Mouse (Mus musculus): ENCODE results near the gene Cpa2.

The Cpa2 gene

GRCm38 (mm10) chr6:30541009-30541799 is at the start of gene Cpa2:
Gene Cpa2, plus strand, starts transcription at chr6:30541582.
- TF ChIP-seq GATA4 (IDR thresholded peaks at IDR 0.05; ENCODE audit: insufficient replicate concordance, low read length): no peak

GRCm38 (mm10) chr6:30499049-30499448 is 42.3 kb upstream of the Cpa2 start:
- no peak for TF ChIP-seq GATA4 (IDR thresholded peaks at IDR 0.05; ENCODE audit: insufficient replicate concordance, low read length)

GRCm38 (mm10) chr6:30508824-30509223 is 32.6 kb upstream of the Cpa2 start:
- TF ChIP-seq GATA4 (IDR thresholded peaks at IDR 0.05; ENCODE audit: insufficient replicate concordance, low read length): no peak

- TF ChIP-seq GATA4 (IDR thresholded peaks at IDR 0.05; ENCODE audit: insufficient replicate concordance, low read length): peak; percentile 24; the same call in 1 of the 2 replicates
Measured at GRCm38 (mm10) chr6:30509265-30510239, 31.8 kb upstream of the Cpa2 start, which contains the start of the genes Tmem209 and Ssmem1. Gene Tmem209, minus strand, starts transcription at chr6:30509783. Gene Ssmem1, plus strand, starts transcription at chr6:30509849.

GRCm38 (mm10) chr6:30510291-30510690 is 31.1 kb upstream of the Cpa2 start:
- no peak for TF ChIP-seq GATA4 (IDR thresholded peaks at IDR 0.05; ENCODE audit: insufficient replicate concordance, low read length)

GRCm38 (mm10) chr6:30514242-30514641 is 27.1 kb upstream of the Cpa2 start:
- TF ChIP-seq GATA4 (IDR thresholded peaks at IDR 0.05; ENCODE audit: insufficient replicate concordance, low read length): no peak

- TF ChIP-seq GATA4 (IDR thresholded peaks at IDR 0.05; ENCODE audit: insufficient replicate concordance, low read length): no peak
Measured at GRCm38 (mm10) chr6:30520400-30520799, 21.0 kb upstream of the Cpa2 start.

GRCm38 (mm10) chr6:30525456-30526332 is 15.7 kb upstream of the Cpa2 start:
- TF ChIP-seq GATA4 (IDR thresholded peaks at IDR 0.05; ENCODE audit: insufficient replicate concordance, low read length): no peak

GRCm38 (mm10) chr6:30526586-30527515 is 14.5 kb upstream of the Cpa2 start:
- TF ChIP-seq GATA4 (IDR thresholded peaks at IDR 0.05; ENCODE audit: insufficient replicate concordance, low read length): no peak; the same call in 1 of the 2 replicates

GRCm38 (mm10) chr6:30528800-30529199 is 12.6 kb upstream of the Cpa2 start:
- TF ChIP-seq GATA4 (IDR thresholded peaks at IDR 0.05; ENCODE audit: insufficient replicate concordance, low read length): peak; percentile 67; the same call in 1 of the 2 replicates

GRCm38 (mm10) chr6:30535340-30535739 is 6.0 kb upstream of the Cpa2 start:
- TF ChIP-seq GATA4 (IDR thresholded peaks at IDR 0.05; ENCODE audit: insufficient replicate concordance, low read length): no peak

GRCm38 (mm10) chr6:30538240-30538639 is 3.1 kb upstream of the Cpa2 start:
- TF ChIP-seq GATA4 (IDR thresholded peaks at IDR 0.05; ENCODE audit: insufficient replicate concordance, low read length): no peak

GRCm38 (mm10) chr6:30538800-30539199 is 2.6 kb upstream of the Cpa2 start:
- no peak for TF ChIP-seq GATA4 (IDR thresholded peaks at IDR 0.05; ENCODE audit: insufficient replicate concordance, low read length)

- TF ChIP-seq GATA4 (IDR thresholded peaks at IDR 0.05; ENCODE audit: insufficient replicate concordance, low read length): no peak
Measured at GRCm38 (mm10) chr6:30542277-30542676, 895 bp downstream of the Cpa2 start.
